Mouse (Mus musculus) urinary bladder, postnatal 14 days (tissue): ENCODE results near the gene Arhgap29.
A peak's percentile ranks its signal among the peaks of the same experiment; 100 is the strongest.

Experiments
- DNase-seq: peaks from one replicate; pipeline ENCODE4 v3.0.0; 2021; ENCODE audit warnings: low spot score

Gene Arhgap29

DNA sequence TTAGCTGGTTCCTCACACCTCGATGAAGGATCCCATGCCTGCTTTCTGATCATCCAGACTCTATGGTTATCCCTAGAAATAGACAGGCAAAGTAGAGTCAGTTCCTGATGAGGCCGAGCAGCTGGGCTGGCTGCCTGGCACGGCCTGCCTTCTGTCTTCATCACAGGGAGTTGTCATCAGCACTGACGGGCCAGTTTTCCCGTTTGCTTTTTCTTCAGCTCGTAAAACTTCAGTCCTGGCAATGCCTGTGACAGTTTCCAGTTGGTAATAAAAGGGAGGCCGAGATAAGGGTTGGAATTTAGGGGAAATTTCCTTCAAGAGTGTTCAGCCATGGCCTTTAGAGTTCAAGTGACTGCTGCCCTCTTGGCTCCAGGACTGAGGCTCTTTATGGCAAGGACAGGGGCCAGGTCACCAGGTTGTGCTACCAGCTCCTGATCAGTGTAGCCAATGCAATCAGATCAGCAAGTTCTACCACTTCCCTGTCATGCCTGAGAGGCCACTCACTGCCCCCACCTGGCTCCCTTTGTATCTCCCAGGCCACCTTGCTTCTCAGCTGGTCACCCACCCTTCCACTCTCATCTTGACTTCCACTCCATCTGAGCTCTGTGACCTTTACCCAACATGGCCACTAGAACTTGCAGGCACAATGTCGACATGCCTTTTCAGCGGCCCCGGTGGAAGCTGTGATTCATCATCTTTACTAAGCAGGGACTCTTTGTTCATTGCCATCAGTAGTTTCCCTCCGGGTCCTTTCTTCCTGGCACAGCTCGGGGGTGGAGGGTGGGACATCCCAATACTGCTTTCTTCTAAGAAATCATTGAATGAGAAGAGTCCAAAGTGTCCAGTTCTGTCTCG, 112.4 kb downstream of the Arhgap29 start:
- peak; percentile 69 for DNase-seq
